Mouse (Mus musculus) A20 (cell line): ENCODE measurements around the gene Cct2.

Source experiments
- DNase-seq: peaks from one replicate; pipeline ENCODE4 v3.0.0-alpha.2; 2011; ENCODE audit warnings: low read depth, low spot score

Gene Cct2

GRCm38 (mm10) chr10:117063254-117064021, at the start of gene Cct2:
TSS of gene Cct2 (minus strand) at chr10:117063814.
- DNase-seq: peak; percentile 98

- peak; percentile 69 for DNase-seq
These were observed 48.9 kb upstream of the Cct2 start for GRCm38 (mm10) chr10:117112545-117112944.

DNA sequence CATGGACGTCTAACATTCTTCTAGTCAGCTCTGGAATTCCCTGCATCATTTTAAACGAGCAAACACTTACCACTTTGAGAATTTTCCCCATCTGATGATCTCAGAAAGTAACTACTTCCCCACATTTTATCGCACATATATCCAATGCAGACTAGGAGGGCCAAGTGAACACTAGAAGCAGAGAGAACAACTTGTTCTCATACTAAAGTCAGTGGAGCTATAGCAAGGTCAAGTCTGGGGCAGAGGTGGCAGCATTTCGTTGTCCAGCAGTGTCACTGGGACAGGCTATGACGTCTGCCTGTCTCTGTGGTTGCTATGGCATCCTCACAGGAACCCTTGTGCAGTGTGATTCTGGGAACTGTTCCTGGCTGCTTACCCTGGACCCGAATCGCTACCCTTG, 47.8 kb upstream of the Cct2 start:
- no peak for DNase-seq

- DNase-seq: peak; percentile 68
These were observed 46.7 kb upstream of the Cct2 start for GRCm38 (mm10) chr10:117110271-117110670.

DNA sequence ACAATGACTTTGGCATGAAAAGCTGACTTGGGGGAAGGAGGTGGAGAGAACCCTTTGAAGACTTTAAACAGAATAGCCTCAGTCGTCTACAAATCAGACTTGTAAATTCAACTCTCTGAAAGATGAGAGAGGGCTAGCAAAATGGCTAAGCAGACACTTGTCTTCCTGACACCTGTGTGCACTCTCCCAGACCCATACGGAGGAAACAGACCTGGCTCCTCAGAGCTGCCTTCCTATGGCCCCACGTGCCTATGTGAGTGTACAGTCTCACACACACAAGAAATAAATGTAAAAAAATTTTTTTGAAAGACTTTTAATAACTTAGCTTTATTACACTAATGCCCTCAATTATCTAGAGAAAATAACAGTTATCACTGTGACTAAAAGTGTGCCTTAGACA, 43.1 kb upstream of the Cct2 start:
- DNase-seq: no peak

GRCm38 (mm10) chr10:117106244-117106643, 42.6 kb upstream of the Cct2 start:
- peak; percentile 40 for DNase-seq

DNA sequence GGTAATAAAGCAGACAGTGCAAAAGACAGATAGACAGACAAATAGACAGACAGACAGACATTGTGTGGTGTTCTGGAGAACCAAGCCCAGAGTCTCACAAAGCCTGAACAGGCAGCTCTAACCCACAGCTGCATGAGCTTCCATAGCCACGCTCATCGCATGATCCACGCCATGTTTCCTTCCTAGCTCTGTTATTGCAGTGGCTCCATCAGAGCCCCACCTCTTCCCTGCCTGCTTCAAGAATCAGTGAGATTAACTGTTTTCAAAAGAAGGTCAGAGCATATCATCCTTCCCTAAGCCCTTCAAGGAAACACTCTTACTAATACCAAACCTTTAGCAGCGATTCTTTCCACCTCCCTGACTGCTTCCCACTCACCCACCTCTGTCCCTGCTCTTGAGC, 41.4 kb upstream of the Cct2 start:
- peak; percentile 46 for DNase-seq

GRCm38 (mm10) chr10:117103854-117104598, 40.4 kb upstream of the Cct2 start:
- DNase-seq: peak; percentile 70

GRCm38 (mm10) chr10:117100175-117100574, 36.6 kb upstream of the Cct2 start:
- no peak for DNase-seq

- DNase-seq: no peak
These were observed 33.6 kb upstream of the Cct2 start for GRCm38 (mm10) chr10:117097116-117097698.

- DNase-seq: no peak
These were observed 32.5 kb upstream of the Cct2 start for GRCm38 (mm10) chr10:117096096-117096495.

GRCm38 (mm10) chr10:117094504-117095329, 31.1 kb upstream of the Cct2 start:
- no peak for DNase-seq

DNA sequence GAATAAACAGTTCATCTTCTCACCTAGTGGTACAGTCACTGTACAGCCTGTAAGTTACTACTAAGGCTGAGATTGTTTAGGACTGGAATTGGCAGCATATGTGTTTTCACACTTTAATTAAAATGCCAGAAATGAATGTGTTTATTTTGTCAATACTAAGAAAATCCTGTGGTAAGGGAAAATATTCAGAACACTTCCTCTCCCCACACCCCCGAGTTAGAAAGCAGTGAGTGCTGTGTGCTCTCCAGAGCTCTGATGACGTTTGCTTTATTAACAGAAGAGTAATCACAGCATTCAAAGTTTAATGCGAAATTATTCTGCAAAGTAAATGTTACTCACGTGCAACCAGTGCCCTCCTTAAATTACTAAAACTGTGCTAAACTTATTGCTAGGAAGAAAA, 26.0 kb upstream of the Cct2 start:
- no peak for DNase-seq

- peak; percentile 53 for DNase-seq
These were observed 18.3 kb upstream of the Cct2 start for GRCm38 (mm10) chr10:117081914-117082359.

DNA sequence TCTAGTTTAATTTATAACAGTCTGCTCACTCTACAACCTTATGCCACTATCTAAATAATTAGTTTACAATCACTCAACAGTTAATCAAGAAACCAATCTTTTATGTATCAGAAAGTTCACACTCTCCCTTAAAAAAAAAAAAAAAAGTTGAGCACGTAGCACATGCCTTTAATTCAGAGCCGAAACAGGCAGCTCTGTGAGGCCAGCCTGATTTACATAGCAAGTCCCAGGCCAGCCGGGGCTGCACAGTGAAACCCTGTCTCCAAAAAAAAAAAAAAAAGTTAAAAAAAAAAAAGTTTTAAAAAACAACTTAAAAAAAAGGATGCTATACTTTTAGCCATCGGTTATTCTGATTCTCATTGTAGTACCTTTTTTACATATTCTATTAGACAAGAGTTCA, 17.7 kb upstream of the Cct2 start:
- peak; percentile 79 for DNase-seq

GRCm38 (mm10) chr10:117078284-117078683, 14.7 kb upstream of the Cct2 start:
- DNase-seq: peak; percentile 70

GRCm38 (mm10) chr10:117073176-117073575, 9.6 kb upstream of the Cct2 start:
- DNase-seq: no peak

DNA sequence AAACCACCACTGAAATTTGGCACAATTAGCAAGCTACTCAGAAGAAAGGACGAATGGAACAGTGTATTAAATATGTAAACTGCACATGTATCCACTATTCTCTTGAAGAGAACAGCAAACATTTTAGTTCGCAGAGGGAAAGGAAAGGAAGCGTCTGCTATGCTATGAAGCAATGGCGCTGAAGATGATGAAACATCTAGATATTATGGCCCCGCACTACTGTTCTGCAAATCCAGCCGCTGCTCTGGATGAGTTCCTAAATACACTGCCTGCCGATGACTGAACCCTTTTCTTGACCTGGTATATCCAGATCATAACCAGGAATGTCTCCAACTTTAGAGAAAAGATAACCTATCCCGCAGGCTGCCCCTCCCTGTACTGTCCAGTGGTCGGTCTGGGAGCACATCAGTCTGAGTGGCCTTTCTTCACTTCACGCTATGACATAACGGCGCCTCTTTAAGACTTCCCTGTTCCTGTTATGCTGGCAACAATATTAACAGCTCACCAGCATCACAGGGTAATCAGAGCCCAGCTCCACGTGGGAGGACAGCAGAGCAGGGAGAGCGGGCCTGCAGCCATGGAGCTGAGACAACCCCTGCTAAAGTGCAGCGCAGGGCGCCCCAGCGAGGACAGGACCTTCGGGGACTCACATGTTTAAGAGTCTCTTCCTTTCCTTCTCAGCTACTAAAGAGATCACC, 8.7 kb upstream of the Cct2 start:
- no peak for DNase-seq

DNA sequence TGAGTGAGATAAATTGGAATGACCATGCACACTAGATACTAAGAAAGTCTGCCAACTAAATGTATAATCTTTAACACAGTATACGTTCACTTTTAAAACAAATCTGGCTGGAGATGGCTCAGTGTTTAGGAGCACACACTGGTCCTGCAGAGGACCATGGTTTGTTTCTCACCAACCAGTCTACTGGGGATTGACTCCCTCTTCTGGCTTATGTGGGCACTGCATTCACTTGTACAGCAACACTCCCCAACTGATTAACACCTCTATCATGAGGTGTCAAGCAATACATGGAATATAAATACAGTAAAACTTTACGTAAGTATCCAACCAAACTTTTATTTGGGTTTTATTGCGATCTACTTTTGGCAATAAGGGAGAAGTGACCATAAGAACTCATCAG, 5.5 kb upstream of the Cct2 start:
- DNase-seq: peak; percentile 30

DNA sequence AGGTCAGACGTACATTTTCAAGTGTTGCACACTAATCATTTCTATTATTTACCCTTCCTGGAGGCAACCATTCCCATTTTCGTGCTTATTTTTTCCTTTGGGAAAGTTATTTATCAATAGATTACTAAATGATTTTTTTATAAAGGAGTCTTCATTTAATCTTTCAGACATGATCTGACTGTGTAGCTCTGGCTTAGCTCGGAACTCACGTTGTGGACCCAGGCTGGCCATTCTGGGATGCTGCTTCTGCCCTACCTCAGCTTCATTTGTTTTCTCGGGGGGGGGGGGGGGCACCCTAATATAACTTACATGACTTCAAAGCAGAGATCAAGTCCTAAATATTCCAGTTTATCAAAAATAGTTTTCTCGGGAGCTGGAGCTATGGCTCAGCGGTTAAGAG, 462 bp upstream of the Cct2 start:
- peak; percentile 62 for DNase-seq

- no peak for DNase-seq
These were observed 740 bp downstream of the Cct2 start for GRCm38 (mm10) chr10:117062894-117063253.
